Mouse (Mus musculus) right cerebral cortex, postnatal 25 days (tissue): ENCODE results near the gene Fads3.

ENCODE experiments used
- DNase-seq: peaks from one replicate; pipeline ENCODE4 v3.0.0; 2022

The Fads3 gene

GRCm38 (mm10) chr19:10022414-10023303 is 18.7 kb upstream of the Fads3 start:
- DNase-seq = peak; percentile 41

DNA sequence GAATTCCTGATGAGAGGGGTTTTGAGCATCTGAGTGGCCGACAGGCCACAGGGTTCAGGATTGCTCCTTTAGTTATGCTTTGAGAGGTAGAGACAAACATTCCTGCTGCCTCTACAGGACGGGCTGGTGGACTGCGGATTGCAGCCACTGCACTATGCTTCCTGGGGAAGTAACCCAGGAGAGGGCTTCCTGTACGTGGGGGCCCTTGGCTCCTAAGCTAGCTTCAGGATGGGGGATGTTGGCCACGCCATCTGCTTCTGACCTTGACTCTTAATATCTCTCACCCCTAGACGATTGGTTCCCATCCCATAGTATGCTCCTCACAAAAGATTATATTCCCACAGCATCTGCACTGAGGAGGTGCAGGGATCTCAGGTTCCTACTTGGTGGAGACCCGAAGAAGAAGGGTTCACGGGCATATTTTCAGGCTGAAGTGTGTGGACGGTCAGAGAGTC is 18.0 kb upstream of the Fads3 start:
- DNase-seq = no peak

- DNase-seq = peak; percentile 30
These were observed 16.0 kb upstream of the Fads3 start for GRCm38 (mm10) chr19:10025169-10025875.

DNA sequence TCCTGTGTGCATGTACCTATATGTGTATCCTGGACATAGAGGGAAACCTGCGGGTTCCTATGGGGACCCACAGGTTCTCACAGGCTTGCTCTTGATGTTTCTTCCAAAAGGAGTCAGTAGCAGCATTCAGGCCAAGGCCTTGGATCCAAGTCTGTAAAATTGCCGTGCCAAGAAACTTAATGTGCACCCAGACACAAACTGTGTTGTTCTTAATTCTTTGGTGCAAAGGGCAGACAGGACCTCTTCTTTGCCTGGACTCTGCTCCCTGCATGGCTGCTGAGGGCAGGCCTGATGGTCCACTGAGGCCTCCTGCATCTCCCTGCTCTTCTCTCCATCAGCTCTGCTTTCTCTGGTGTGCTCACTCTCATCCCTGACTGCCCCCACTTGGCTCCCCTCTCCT is 11.6 kb upstream of the Fads3 start:
- no peak for DNase-seq

GRCm38 (mm10) chr19:10033211-10033973 is 8.0 kb upstream of the Fads3 start:
- peak; percentile 54 for DNase-seq

- no peak for DNase-seq
These were observed 7.0 kb upstream of the Fads3 start for GRCm38 (mm10) chr19:10034356-10034755.

GRCm38 (mm10) chr19:10034785-10035447 is 6.5 kb upstream of the Fads3 start:
- DNase-seq = peak; percentile 59

- no peak for DNase-seq
These were observed 3.8 kb upstream of the Fads3 start for GRCm38 (mm10) chr19:10037534-10037933.

DNA sequence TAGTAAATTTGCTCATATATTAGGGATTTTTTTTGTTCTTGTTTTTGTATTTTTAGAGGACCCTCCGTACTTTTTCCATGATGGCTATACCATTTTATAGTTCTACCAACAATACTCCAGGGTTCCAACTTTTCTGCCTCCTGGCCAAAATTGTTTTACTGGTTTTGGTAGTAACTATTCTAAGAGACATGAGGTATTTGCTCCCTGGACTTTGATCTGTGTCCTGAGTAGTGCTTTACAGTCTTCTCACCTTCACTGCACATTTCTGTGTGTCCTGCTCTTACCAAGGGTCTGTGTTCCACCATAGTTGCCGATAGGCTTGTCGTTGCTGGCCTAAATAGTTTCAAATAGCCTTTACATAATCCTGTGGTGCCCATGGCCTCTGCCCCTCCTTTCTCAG is 3.0 kb upstream of the Fads3 start:
- DNase-seq = no peak

DNA sequence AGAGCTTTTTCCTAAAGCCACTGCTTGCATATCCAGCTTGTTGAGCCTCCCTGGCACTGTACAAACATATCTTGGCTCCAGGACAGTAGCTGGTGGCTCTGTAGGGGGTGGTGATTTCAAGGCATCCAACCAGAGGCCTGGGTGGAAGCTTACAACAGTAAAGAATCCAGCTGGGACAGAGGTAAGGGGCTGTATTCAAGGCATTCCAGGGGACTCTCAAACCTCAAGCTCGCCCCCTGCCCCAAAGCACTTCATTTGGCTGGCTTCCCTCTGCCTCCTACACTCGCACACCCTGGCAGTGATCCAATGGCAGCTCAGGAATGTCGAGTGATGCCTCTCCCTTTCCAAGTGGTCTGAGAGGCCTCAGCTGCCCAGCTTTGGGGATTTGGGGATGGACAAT is 2.5 kb upstream of the Fads3 start:
- DNase-seq = no peak

- no peak for DNase-seq
These were observed 1.8 kb upstream of the Fads3 start for GRCm38 (mm10) chr19:10039615-10040014.

DNA sequence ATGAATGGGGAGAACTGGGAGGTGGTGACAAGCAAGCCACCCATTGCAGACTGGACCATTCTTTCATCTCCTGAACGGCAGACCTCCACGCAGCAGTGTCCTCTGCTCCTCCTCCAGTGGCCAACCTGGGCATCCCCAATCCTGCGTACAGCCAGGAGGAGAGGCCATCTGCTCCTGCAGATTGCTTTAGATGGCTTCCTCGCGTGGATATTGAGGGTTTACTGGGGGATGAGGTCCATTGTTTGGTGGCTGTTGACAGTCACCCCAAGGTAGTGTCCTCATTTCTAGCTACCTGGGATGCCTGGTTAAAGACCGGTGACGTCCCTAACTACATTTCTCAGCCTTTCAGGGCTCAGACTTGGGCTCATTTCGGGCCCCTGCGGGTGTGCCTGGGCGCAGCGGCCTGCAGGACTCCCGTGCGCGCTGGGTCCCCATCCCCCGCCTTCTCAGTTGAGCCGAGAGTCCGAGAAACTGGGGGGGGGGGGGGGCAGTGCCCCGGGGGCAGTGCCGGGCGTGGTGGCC is 442 bp upstream of the Fads3 start:
- no peak for DNase-seq

DNA sequence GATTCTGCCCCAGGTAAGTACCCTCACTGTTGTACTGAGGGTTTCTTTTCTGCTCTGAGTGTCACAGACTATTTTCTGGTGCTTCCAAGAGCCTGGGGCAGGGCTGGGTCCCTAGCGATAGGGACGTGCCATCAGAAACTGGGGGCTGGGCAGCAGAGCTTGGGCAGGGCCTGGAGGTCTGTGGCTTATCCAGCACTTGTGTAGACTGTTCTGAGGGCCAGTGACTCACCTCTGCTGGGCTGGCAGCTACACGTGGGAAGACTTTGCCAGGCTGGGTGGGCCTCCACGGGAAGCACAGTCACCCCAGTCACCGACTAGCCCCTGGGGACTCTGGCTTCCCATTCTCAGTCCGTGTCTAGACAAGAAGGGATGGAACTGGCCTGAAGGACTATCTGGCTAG is 863 bp downstream of the Fads3 start:
- no peak for DNase-seq

- no peak for DNase-seq
These were observed 1.4 kb downstream of the Fads3 start for GRCm38 (mm10) chr19:10042816-10043215.

DNA sequence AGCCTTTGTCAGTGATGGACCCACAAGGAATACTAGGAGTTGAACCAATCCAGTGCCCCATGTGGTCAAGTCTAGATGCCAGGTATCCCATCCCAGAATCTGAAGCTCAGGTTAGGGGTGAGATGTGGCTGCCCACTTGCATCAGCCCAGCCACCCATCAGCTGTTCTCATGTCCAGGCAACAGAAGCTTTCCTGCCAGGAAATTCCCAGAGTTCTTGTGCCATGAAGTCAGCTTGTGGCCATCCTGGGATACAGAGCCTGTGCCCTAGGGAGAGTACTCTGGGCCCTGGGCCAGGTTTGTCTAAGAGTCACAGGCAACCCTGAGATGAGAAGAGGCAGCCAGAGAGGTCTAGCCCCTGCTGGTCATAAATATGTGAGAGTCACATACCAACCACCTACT is 2.3 kb downstream of the Fads3 start:
- no peak for DNase-seq

DNA sequence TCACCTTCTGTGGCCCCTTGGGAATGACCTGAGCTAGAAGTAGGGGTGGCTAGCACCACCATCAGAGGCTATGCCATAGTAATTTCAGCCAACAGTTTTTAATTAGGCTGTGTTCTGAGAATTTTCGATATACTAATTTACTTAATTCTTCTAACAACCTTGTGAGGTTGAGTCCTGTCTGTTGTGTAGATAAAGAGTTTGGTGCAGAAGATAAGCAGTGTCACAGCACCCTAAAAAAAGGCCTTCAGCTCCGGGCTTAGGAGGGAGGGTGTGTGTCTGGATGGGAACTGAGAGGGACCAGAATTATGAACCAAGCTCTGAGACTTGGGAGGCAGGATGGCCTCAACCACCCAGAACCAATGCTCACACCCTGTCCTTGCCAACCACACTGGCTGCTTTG is 4.3 kb downstream of the Fads3 start:
- no peak for DNase-seq

DNA sequence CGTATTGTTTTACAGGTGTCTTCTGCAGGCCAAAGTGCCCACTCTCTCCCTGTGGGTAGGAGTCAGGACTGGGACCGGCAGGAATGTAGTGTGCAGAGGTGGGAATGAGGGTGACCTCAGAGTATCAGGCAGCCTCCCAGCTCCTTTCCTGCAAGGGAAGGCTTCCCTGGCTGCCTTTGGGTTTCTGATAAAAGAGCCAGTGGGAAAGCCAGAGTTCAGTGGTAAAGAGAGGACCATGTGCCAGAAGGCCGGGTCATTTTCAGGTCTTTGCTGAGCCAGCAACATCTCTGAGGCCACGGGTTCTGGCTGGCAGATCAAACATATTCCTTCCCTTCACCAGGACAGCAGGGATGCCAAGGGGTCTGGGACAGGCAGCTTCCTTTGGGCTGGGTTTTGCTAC is 5.0 kb downstream of the Fads3 start:
- DNase-seq = no peak

GRCm38 (mm10) chr19:10046983-10047382 is 5.6 kb downstream of the Fads3 start:
- DNase-seq = no peak

DNA sequence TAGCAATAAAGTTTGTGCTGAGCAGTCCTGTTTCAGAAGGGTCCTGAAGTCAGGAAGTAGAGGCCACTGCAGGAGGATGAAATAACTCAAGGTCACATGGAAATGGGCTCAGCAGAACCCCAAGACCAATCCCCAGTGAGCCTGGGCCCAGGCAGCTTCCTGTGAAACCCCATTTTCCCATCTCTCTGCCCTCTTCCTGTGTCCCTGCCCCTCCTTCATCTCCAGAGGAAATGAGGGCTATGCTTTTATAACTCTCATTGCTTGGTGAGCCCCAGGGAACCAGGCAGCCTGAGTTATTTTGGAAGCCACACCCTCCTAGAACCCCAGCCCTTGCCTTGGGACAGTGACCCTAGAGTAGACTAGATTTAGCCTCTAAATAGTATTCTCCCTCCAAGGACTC is 8.2 kb downstream of the Fads3 start:
- DNase-seq = no peak

DNA sequence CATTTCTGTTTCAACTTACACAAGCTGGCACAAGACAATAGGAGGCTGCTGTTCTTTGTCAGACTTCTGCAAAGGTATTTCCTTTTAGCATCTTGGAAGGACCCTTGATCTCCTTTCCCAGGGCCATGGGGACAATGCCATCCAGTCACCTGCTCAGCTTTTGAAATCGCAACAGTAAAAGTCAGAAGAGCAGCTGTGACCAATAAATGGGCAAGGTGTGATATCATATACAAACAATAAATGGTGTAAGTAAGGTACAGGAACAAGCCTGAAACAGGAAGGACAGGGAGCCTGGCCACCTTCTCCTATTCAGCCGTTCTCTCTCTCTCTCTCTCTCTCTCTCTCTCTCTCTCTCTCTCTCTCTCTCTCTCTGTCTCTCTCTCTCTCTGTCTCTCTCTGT is 9.1 kb downstream of the Fads3 start:
- DNase-seq = no peak

DNA sequence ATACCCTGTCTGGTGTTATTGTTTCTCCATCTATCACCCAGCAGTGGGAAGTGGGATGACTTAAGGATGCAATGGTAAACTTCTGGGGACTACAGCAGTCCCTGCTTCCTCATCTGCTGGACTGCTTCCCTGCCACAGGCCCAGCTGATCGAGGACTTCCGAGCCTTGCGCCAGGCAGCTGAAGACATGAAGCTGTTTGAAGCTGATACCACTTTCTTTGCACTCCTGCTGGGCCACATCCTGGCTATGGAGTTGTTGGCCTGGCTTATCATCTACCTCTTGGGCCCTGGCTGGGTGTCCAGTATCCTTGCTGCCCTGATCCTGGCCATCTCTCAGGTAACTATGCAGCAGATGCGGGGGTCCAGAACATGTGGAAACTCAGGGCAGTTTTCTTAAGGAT is 11.3 kb downstream of the Fads3 start:
- DNase-seq = no peak

- DNase-seq = no peak
These were observed 12.4 kb downstream of the Fads3 start for GRCm38 (mm10) chr19:10053692-10054260.
